Mouse (Mus musculus): ENCODE measurements at regions not wholly inside any gene's neighbourhood (a gene's known extent, or its start where the extent isn't known, plus 50 kb on each side); places are given as distances from the start of the nearest gene placed in this dataset.

- dilution Hi-C loops (cut with MboI; ENCODE audit: extremely low pct_ligation_motif_present, extremely low pct_unique_long_range_greater_than_20kb, low sequenced_read_pairs): no loop called here
- Histone ChIP-seq H3K4me2 (ENCODE audit: insufficient read depth, low read depth, poor library complexity, severe bottlenecking) (no peak overlapping the region), H3K79me2 (replicated peaks; ENCODE audit: control insufficient read depth, extremely low read depth, insufficient read depth, poor library complexity, severe bottlenecking) (no peaks in the 10 kb centered on the region), H3K9me3 (replicated peaks; ENCODE audit: low read length) (peaks cover 45% of the 10 kb centered on the region), H3K9ac (ENCODE audit: insufficient read depth, low read depth) (no peak overlapping the region), H3K4me3 (replicated peaks in 1 of 3; ENCODE audit: low read depth in 2 of 3, low read length in 2 of 3, poor library complexity in 1 of 3) (no peak overlapping the region), H3K27ac (ENCODE audit: insufficient read depth, low read depth) (no peak overlapping the region), H3K4me1 (ENCODE audit: control insufficient read depth in 1 of 2, insufficient read depth in 2 of 2) (no peaks in the 10 kb centered on the region), H3K27me3 (replicated peaks) (no peaks in the 10 kb centered on the region), H3K36me3 (replicated peaks in 1 of 2; ENCODE audit: control insufficient read depth in 1 of 2, insufficient read depth in 1 of 2, low read length in 1 of 2) (no peaks in the 10 kb centered on the region)
- no peak for TF ChIP-seq USF2 (conservative IDR thresholded peaks at IDR 0.05; ENCODE audit: low read depth, low read length)
- no peak for DNase-seq (ENCODE audit: extremely low read depth)
- in situ Hi-C loops (cut with MboI; ENCODE audit: low pct_ligation_motif_present, low pct_unique_long_range_greater_than_20kb, low sequenced_read_pairs): no loop called here
These were observed 2146.2 kb upstream of the Lrrc6 start for GRCm38 (mm10) chr15:68646865-68647264.

- Histone ChIP-seq H3K36me3 (replicated peaks in 1 of 2; ENCODE audit: control insufficient read depth in 1 of 2, insufficient read depth in 1 of 2, low read length in 1 of 2) (no peaks in the 10 kb centered on the region), H3K9ac (ENCODE audit: insufficient read depth, low read depth) (no peak overlapping the region), H3K27me3 (replicated peaks) (no peaks in the 10 kb centered on the region), H3K9me3 (replicated peaks; ENCODE audit: low read length) (peaks cover 39% of the 10 kb centered on the region), H3K79me2 (replicated peaks; ENCODE audit: control insufficient read depth, extremely low read depth, insufficient read depth, poor library complexity, severe bottlenecking) (no peaks in the 10 kb centered on the region), H3K4me3 (replicated peaks in 1 of 3; ENCODE audit: low read depth in 2 of 3, low read length in 2 of 3, poor library complexity in 1 of 3) (no peak overlapping the region), H3K4me2 (ENCODE audit: insufficient read depth, low read depth, poor library complexity, severe bottlenecking) (no peak overlapping the region), H3K27ac (ENCODE audit: insufficient read depth, low read depth) (no peak overlapping the region), H3K4me1 (ENCODE audit: control insufficient read depth in 1 of 2, insufficient read depth in 2 of 2) (no peaks in the 10 kb centered on the region)
- no peak for DNase-seq (ENCODE audit: extremely low read depth)
- in situ Hi-C loops (cut with MboI; ENCODE audit: low pct_ligation_motif_present, low pct_unique_long_range_greater_than_20kb, low sequenced_read_pairs): no loop called here
- TF ChIP-seq HCFC1 (IDR thresholded peaks at IDR 0.05; ENCODE audit: low read depth, low read length) (no peak), POLR2AphosphoS2 (IDR thresholded peaks at IDR 0.05; ENCODE audit: low read depth, low read length) (no peak), NRF1 (IDR thresholded peaks at IDR 0.05; ENCODE audit: low read depth, low read length) (no peak), RAD21 (IDR thresholded peaks at IDR 0.05; ENCODE audit: low read depth, low read length) (no peak)
- dilution Hi-C loops (cut with MboI; ENCODE audit: extremely low pct_ligation_motif_present, extremely low pct_unique_long_range_greater_than_20kb, low sequenced_read_pairs): no loop called here
These were observed 2144.2 kb upstream of the Lrrc6 start for GRCm38 (mm10) chr15:68644862-68645261.

- Histone ChIP-seq H3K36me3 (replicated peaks in 1 of 2; ENCODE audit: control insufficient read depth in 1 of 2, insufficient read depth in 1 of 2, low read length in 1 of 2) (no peaks in the 10 kb centered on the region), H3K4me2 (ENCODE audit: insufficient read depth, low read depth, poor library complexity, severe bottlenecking) (no peak overlapping the region), H3K27me3 (replicated peaks) (no peaks in the 10 kb centered on the region), H3K9me3 (replicated peaks; ENCODE audit: low read length) (peaks cover 14% of the 10 kb centered on the region), H3K27ac (ENCODE audit: insufficient read depth, low read depth) (no peak overlapping the region), H3K4me3 (replicated peaks in 1 of 3; ENCODE audit: low read depth in 2 of 3, low read length in 2 of 3, poor library complexity in 1 of 3) (no peak overlapping the region), H3K9ac (ENCODE audit: insufficient read depth, low read depth) (no peak overlapping the region), H3K4me1 (ENCODE audit: control insufficient read depth in 1 of 2, insufficient read depth in 2 of 2) (no peaks in the 10 kb centered on the region), H3K79me2 (replicated peaks; ENCODE audit: control insufficient read depth, extremely low read depth, insufficient read depth, poor library complexity, severe bottlenecking) (no peaks in the 10 kb centered on the region)
- in situ Hi-C loops (cut with MboI; ENCODE audit: low pct_ligation_motif_present, low pct_unique_long_range_greater_than_20kb, low sequenced_read_pairs): no loop called here
- TF ChIP-seq NRF1 (IDR thresholded peaks at IDR 0.05; ENCODE audit: low read depth, low read length) (no peak), JUND (conservative IDR thresholded peaks at IDR 0.05; ENCODE audit: low read depth, low read length) (no peak), CHD2 (IDR thresholded peaks at IDR 0.05; ENCODE audit: low read length) (no peak)
- dilution Hi-C loops (cut with MboI; ENCODE audit: extremely low pct_ligation_motif_present, extremely low pct_unique_long_range_greater_than_20kb, low sequenced_read_pairs): no loop called here
- DNase-seq (ENCODE audit: extremely low read depth): no peak
These were observed 2134.9 kb upstream of the Lrrc6 start for GRCm38 (mm10) chr15:68635633-68636032.

- in situ Hi-C loops (cut with MboI; ENCODE audit: low pct_ligation_motif_present, low pct_unique_long_range_greater_than_20kb, low sequenced_read_pairs) (no loop called here), dilution Hi-C loops (cut with MboI; ENCODE audit: extremely low pct_ligation_motif_present, extremely low pct_unique_long_range_greater_than_20kb, low sequenced_read_pairs) (no loop called here)
- no peaks in the 10 kb centered on the region for H3K4me1 ChIP-seq (ENCODE audit: control insufficient read depth in 1 of 2, insufficient read depth in 2 of 2)
These were observed 2126.3 kb upstream of the Lrrc6 start for GRCm38 (mm10) chr15:68626976-68627375.

More at GRCm38 (mm10) chr15:68626976-68627375, 2126.3 kb upstream of the Lrrc6 start:
- H3K9ac ChIP-seq (ENCODE audit: insufficient read depth, low read depth): no peak overlapping the region
- no peak for DNase-seq (ENCODE audit: extremely low read depth)
- no peak for TF ChIP-seq MEF2A (IDR thresholded peaks at IDR 0.05; ENCODE audit: borderline replicate concordance, low read depth, low read length)
- TF ChIP-seq EP300 (IDR thresholded peaks at IDR 0.05; ENCODE audit: low read length): no peak
- TF ChIP-seq HCFC1 (IDR thresholded peaks at IDR 0.05; ENCODE audit: low read depth, low read length): no peak
- no peak for TF ChIP-seq ZMIZ1 (IDR thresholded peaks at IDR 0.05; ENCODE audit: low read depth, low read length)
- TF ChIP-seq RAD21 (IDR thresholded peaks at IDR 0.05; ENCODE audit: low read depth, low read length): no peak
- TF ChIP-seq ZC3H11A (IDR thresholded peaks at IDR 0.05; ENCODE audit: low read depth, low read length): no peak
- no peak for TF ChIP-seq IRF4 (IDR thresholded peaks at IDR 0.05; ENCODE audit: low read depth, low read length)
- TF ChIP-seq KAT2A (IDR thresholded peaks at IDR 0.05; ENCODE audit: insufficient replicate concordance, low read length): no peak
- no peak for TF ChIP-seq CHD1 (IDR thresholded peaks at IDR 0.05; ENCODE audit: low read depth, low read length)
- TF ChIP-seq UBTF (IDR thresholded peaks at IDR 0.05; ENCODE audit: low read depth, low read length): no peak
- H3K27me3 ChIP-seq (replicated peaks): no peaks in the 10 kb centered on the region
- H3K79me2 ChIP-seq (replicated peaks; ENCODE audit: control insufficient read depth, extremely low read depth, insufficient read depth, poor library complexity, severe bottlenecking): no peaks in the 10 kb centered on the region
- no peak overlapping the region for H3K27ac ChIP-seq (ENCODE audit: insufficient read depth, low read depth)
- H3K36me3 ChIP-seq (replicated peaks in 1 of 2; ENCODE audit: control insufficient read depth in 1 of 2, insufficient read depth in 1 of 2, low read length in 1 of 2): no peaks in the 10 kb centered on the region
- H3K9me3 ChIP-seq (replicated peaks; ENCODE audit: low read length): peaks cover 28% of the 10 kb centered on the region
- no peak overlapping the region for H3K4me3 ChIP-seq (replicated peaks in 1 of 3; ENCODE audit: low read depth in 2 of 3, low read length in 2 of 3, poor library complexity in 1 of 3)
- H3K4me2 ChIP-seq (ENCODE audit: insufficient read depth, low read depth, poor library complexity, severe bottlenecking): no peak overlapping the region

Measured in CH12.LX (cell line).